Mouse (Mus musculus) spleen, postnatal 36 days (tissue): ENCODE measurements around the gene Lenep.
"Not testable (repeated sequence)": the region's sequence is repeated elsewhere in the genome, so short reads cannot be mapped to it uniquely, and the experiment has no call there.

Source experiments
- DNase-seq, 2 experiments: peaks; one replicate each; pipeline ENCODE4 v3.0.0; 2022; ENCODE audit warnings: low spot score in 2 of 2, mixed read lengths in 1 of 2

Lenep gene

GRCm38 (mm10) chr3:89402693-89403092, at the start of gene Lenep:
TSS of gene Lenep (minus strand) at chr3:89402793.
- DNase-seq: no peak

GRCm38 (mm10) chr3:89451916-89452315, 49.3 kb upstream of the Lenep start:
- no peak for DNase-seq

GRCm38 (mm10) chr3:89449541-89449940, 46.9 kb upstream of the Lenep start:
- DNase-seq: peak; percentile 59 to 68

- DNase-seq: peak; percentile 37 to 38
Measured at GRCm38 (mm10) chr3:89448720-89449537, 46.3 kb upstream of the Lenep start.

- no peak for DNase-seq
Measured at GRCm38 (mm10) chr3:89440691-89441090, 38.1 kb upstream of the Lenep start.

GRCm38 (mm10) chr3:89437269-89437668, 34.7 kb upstream of the Lenep start:
- peak; percentile 55 to 60 for DNase-seq

DNA sequence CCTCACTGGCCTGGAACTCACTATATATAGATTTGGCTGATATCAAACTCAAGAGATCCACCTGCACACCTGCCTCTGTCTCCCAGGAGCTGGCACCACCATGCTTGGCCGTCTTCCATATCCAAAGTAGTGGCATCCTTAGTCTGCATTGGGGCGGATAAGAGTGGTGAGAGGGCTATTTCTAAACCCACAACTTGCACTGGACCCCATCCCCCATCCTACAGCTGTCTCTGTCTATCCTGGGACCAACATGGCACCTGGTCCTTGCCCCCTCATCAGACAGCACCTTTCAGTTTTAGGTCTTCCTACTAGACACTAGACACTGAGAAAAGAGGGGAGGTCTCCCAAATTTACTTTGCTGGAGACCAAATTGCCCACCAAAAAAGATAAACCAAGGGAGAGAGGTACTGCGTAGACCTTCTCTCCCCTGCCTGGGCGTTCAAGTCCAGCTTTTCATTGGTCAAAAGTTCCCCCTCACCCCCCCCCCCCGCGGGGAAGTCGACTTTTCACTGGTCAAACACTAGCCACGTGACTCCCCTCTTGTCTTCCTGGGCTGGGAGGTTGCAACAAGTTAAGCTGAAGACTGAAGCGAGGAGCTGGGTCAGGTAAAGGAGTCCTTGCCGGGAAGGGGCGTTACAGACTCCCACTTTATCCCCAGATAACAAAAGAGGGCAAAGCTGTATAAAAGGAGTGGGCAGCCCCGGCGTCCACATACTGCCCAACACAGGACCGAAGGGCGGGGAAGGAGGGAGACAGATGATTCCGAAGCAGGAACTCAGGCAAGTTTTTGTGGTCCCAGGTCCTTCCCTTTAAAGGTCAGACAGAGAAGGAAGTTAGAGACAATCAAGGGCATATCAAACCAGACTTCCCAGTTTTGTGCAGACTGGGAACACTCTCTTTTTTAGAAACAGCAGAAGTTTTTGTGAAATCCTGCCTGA, 33.9 kb upstream of the Lenep start, which contains the start of gene Pbxip1:
Gene Pbxip1, plus strand, starts transcription at position 531 of the 938 bp plus-strand sequence.
- peak; percentile 77 to 79 for DNase-seq

DNA sequence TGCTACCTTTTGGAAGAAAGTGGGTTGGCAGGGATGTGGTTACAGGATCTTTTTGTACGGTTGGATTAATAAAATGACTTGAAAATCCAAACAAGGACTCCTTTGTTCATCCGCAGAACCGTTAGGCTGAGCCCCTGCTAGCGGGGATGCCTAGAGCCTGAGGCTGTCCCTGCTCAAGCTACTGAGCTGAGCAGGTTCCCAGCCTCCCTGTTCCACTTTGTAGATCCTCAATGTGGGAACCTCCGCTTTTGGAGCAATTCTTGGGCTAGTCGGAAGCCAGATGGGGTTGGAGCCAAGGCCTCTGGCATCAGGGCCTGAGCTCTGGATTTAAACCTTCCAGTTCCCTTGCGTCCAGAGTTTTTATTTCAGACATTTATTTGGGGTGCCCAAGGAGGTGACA, 32.4 kb upstream of the Lenep start:
- no peak for DNase-seq

GRCm38 (mm10) chr3:89434532-89434931, 31.9 kb upstream of the Lenep start:
- no peak for DNase-seq

GRCm38 (mm10) chr3:89432606-89433005, 30.0 kb upstream of the Lenep start:
- DNase-seq: no peak

DNA sequence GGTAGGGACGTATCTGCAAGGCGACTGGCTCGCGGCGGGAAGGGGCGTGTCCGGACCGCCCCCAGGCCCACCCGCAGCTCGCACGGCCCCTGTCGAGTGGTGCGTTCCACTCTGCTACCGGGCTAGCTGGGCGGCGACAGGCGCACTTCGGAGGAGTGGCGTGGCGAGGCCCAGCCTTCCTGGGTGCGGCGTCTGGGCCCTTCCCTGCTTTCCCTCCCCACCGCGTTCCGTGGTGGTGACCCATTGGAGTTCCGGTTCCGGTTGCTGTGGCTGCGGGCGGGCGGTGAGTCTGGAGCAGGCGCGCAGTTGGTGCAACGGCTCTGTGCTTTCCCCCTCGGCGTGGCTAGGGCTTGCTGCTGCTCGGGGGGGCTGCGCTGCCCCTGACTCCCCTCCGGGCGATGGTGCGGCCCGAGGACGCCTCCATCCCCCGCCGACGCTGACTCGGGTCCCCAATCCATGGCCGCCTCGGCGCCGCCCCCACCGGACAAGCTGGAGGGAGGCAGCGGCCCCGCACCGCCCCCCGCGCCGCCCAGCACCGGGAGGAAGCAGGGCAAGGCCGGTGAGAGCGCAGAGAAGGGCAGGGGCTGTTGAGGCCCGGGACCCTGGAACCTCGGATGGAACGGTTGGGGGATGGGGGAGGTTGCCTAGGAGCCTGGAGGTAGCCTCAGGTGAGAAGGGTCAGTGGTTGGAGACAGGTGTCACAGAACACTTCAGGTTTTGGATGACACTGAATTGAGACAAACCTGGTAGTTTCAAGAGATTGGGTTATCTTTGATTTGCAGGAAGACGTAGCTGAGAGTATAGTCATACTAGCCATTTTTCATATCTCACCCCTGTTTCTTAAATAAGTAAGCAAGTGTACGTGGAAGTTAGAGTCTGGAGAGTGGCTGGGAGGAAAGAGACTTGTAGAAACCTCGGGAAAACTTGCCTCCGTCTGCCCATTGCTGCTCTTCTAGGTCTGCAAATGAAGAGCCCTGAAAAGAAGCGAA, 27.9 kb upstream of the Lenep start, which contains the start of gene Pygo2:
Gene Pygo2, plus strand, starts transcription at position 44 of the 989 bp plus-strand sequence.
- peak; percentile 94 to 95 for DNase-seq

GRCm38 (mm10) chr3:89429021-89429420, 26.4 kb upstream of the Lenep start:
- not testable (repeated sequence) for DNase-seq

DNA sequence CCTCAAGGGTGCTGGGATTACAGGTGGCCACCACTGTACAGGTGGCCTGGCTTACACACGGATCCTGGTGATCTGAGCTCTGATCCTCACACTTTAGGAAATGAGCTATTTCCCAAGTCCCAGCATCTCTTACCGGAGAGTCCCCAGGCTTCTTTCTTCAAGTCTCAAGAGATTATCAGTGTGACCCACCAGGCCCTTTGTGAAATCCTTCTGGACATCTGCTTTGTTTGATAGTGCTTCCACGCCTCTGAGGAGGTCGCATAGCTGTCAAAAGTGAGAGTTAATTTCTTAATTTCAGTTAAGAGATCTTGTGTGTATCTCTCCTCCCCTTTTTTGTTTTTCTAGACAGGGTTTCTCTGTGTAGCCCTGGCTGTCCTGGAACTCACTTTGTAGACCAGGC, 23.3 kb upstream of the Lenep start:
- DNase-seq: peak in 1 of 2 experiments; percentile 37

DNA sequence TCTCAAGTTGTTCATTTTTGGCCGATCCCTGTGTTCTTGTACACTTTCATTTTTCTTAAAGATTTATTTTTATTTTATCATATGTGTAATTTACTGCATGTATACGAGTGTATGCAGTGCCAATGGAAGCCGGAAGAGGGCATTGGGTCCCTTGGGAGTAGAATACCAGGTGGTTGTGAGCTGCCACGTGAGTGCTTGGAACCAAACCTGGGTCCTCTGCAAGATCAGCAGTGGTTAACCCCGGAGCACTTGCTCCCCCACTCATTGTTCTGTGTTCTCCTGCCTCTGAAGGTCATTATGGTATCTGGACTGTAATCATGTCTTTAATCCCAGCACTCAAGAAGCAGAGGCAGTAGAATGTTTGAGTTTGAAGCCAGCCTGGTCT, 22.5 kb upstream of the Lenep start:
- no peak for DNase-seq

GRCm38 (mm10) chr3:89424416-89425140, 22.0 kb upstream of the Lenep start:
- DNase-seq: no peak

DNA sequence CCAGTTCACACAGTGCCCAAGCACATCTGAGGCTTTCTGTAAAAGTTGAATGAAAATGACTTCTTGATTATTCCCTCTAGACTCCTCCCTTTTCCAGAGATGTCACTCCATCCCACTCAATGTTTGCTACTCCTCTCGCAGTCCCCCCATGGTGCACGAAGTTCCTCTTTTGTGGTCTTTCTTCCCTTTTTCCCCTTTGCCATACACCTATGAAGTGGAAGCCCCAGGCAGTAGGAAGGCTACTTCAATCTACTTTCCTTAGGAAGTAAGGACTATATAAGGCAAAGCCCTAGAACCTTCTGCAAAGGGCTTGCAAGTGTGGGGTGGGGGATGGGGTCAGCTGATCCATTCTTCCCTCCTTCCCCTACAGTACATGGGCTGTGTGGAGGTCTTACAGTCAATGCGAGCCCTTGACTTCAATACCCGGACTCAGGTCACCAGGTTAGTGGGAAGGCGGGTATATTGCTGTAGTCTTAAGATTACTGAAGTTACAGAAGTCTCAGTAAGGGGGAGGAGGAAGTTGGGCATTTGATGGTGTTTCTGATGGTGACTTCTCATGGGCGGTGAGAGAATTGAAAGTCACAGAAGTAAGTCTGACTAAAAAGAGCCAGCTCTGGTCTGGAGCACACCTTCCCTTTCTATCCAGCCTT, 20.1 kb upstream of the Lenep start:
- DNase-seq: no peak

DNA sequence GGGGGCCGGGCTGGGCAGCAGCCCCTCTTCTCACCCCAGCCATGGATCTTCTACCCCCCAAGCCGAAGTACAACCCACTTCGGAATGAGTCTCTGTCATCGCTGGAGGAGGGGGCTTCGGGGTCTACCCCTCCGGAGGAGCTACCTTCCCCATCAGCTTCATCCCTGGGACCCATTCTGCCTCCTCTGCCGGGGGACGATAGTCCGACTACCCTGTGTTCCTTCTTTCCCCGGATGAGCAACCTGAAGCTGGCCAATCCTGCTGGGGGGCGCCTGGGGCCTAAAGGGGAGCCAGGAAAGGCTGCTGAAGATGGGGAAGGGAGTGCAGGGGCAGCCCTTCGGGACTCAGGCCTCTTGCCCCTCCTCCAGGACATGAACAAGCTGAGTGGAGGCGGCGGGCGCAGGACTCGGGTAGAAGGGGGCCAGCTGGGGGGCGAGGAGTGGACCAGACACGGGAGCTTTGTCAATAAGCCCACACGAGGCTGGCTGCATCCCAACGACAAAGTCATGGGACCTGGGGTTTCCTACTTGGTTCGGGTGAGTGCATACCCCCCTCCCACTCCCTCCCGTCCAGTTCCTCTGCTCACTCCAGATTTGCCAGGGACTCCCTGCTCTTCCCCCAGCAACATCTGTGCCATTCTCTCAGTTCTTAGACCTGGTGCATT, 19.3 kb upstream of the Lenep start:
- no peak for DNase-seq

- peak; percentile 64 to 76 for DNase-seq
Measured at GRCm38 (mm10) chr3:89421002-89421774, 18.6 kb upstream of the Lenep start.

DNA sequence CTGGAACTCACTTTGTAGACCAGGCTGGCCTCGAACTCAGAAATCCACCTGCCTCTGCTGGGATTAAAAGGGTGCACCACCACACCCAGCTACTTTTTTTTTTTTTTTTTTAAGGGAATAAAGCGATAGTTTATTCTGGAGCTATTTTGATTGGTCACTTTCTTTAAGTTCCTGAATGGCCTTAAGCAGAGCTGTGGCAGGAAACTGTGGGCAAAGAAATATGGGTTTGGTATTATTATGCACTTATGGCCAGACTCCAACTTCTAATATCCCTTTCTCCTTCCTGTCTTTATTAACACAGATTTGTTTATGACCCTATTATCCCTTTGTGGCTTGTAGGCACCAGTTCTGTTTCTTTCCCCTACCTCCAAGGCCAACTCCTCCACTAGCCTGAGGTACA, 17.8 kb upstream of the Lenep start:
- DNase-seq: no peak
